Mouse (Mus musculus): ENCODE measurements around the gene Denr.

Denr gene

GRCm38 (mm10) chr5:123972453-123972852, 65.5 kb downstream of the Denr start:
- no peak for DNase-seq (ENCODE audit: low spot score in 2 of 2)

- DNase-seq (ENCODE audit: low spot score in 2 of 2): peak; percentile 73 to 76
These were observed 66.6 kb downstream of the Denr start, which contains the start of gene Hip1r for GRCm38 (mm10) chr5:123973299-123974178. Gene Hip1r (plus strand): TSS chr5:123973628.

GRCm38 (mm10) chr5:123974179-123974485, 67.2 kb downstream of the Denr start:
- DNase-seq (ENCODE audit: low spot score in 2 of 2): no peak

GRCm38 (mm10) chr5:123974616-123975111, 67.7 kb downstream of the Denr start:
- peak in 1 of 2 experiments; percentile 61 for DNase-seq (ENCODE audit: low spot score in 2 of 2)

- DNase-seq (ENCODE audit: low spot score in 2 of 2): no peak
These were observed 68.7 kb downstream of the Denr start for GRCm38 (mm10) chr5:123975668-123976180.

GRCm38 (mm10) chr5:123977231-123977630, 70.3 kb downstream of the Denr start:
- no peak for DNase-seq (ENCODE audit: low spot score in 2 of 2)

- no peak for DNase-seq (ENCODE audit: low spot score in 2 of 2)
These were observed 71.2 kb downstream of the Denr start for GRCm38 (mm10) chr5:123978131-123978530.
